Mouse (Mus musculus): ENCODE data around the gene Slc22a21. TPM values are rescaled to one million over a fixed set of nuclear protein-coding genes. Genes with fewer than 3 reads are reported as not detected.
"Not testable (repeated sequence)": the region's sequence is repeated elsewhere in the genome, so short reads cannot be mapped to it uniquely, and the experiment has no call there.

The Slc22a21 gene
- polyA plus RNA-seq, 1 experiment = 7.1 TPM

GRCm38 (mm10) chr11:54002761-54003717, 22.9 kb upstream of the Slc22a21 start:
- not testable (repeated sequence) for H3K4me1 ChIP-seq (ENCODE audit: control insufficient read depth, insufficient read depth, low read length); H3K27ac ChIP-seq (ENCODE audit: insufficient read depth, low read length); H3K4me3 ChIP-seq (ENCODE audit: insufficient read depth, low read length)
- TF ChIP-seq CTCF (IDR thresholded peaks at IDR 0.05; ENCODE audit: borderline replicate concordance, insufficient read depth, low read length) = peak; percentile 72; the same call in 1 of the 2 replicates

GRCm38 (mm10) chr11:54002147-54002760, 22.1 kb upstream of the Slc22a21 start:
- TF ChIP-seq POLR2A (IDR thresholded peaks at IDR 0.05; ENCODE audit: low read depth, low read length) (no peak), CTCF (IDR thresholded peaks at IDR 0.05; ENCODE audit: borderline replicate concordance, insufficient read depth, low read length) (peak; percentile 70; the same call in 1 of the 2 replicates)
- H3K27ac ChIP-seq (ENCODE audit: insufficient read depth, low read length) = no peak overlapping the region

GRCm38 (mm10) chr11:53997661-53998060, 17.5 kb upstream of the Slc22a21 start:
- H3K4me3 ChIP-seq (ENCODE audit: insufficient read depth, low read length) = no peak overlapping the region
- H3K27ac ChIP-seq (ENCODE audit: insufficient read depth, low read length) = no peak overlapping the region
- H3K4me1 ChIP-seq (ENCODE audit: control insufficient read depth, insufficient read depth, low read length) = no peaks in the 10 kb centered on the region
- TF ChIP-seq POLR2A (IDR thresholded peaks at IDR 0.05; ENCODE audit: low read depth, low read length) (no peak), CTCF (IDR thresholded peaks at IDR 0.05; ENCODE audit: borderline replicate concordance, insufficient read depth, low read length) (no peak)

More at GRCm38 (mm10) chr11:54002147-54002760, 22.1 kb upstream of the Slc22a21 start:
- no peak overlapping the region for H3K4me3 ChIP-seq (ENCODE audit: insufficient read depth, low read length)
- peaks cover 4% of the 10 kb centered on the region; the same call in 1 of the 2 replicates for H3K4me1 ChIP-seq (ENCODE audit: control insufficient read depth, insufficient read depth, low read length)

- no peak for TF ChIP-seq CTCF (IDR thresholded peaks at IDR 0.05; ENCODE audit: borderline replicate concordance, insufficient read depth, low read length)
- TF ChIP-seq POLR2A (IDR thresholded peaks at IDR 0.05; ENCODE audit: low read depth, low read length) = no peak
- no peak overlapping the region for H3K4me3 ChIP-seq (ENCODE audit: insufficient read depth, low read length)
- no peak overlapping the region for H3K27ac ChIP-seq (ENCODE audit: insufficient read depth, low read length)
- no peaks in the 10 kb centered on the region for H3K4me1 ChIP-seq (ENCODE audit: control insufficient read depth, insufficient read depth, low read length)
These were observed 12.1 kb upstream of the Slc22a21 start for GRCm38 (mm10) chr11:53992264-53992663.

GRCm38 (mm10) chr11:53989232-53989631, 9.1 kb upstream of the Slc22a21 start:
- Histone ChIP-seq H3K4me1 (ENCODE audit: control insufficient read depth, insufficient read depth, low read length) (no peaks in the 10 kb centered on the region), H3K4me3 (ENCODE audit: insufficient read depth, low read length) (no peak overlapping the region), H3K27ac (ENCODE audit: insufficient read depth, low read length) (no peak overlapping the region)
- TF ChIP-seq CTCF (IDR thresholded peaks at IDR 0.05; ENCODE audit: borderline replicate concordance, insufficient read depth, low read length) (no peak), POLR2A (IDR thresholded peaks at IDR 0.05; ENCODE audit: low read depth, low read length) (no peak)

- Histone ChIP-seq H3K27ac (ENCODE audit: insufficient read depth, low read length) (no peak overlapping the region), H3K4me3 (ENCODE audit: insufficient read depth, low read length) (no peak overlapping the region), H3K4me1 (ENCODE audit: control insufficient read depth, insufficient read depth, low read length) (no peaks in the 10 kb centered on the region)
- TF ChIP-seq POLR2A (IDR thresholded peaks at IDR 0.05; ENCODE audit: low read depth, low read length) = no peak
These were observed 7.9 kb upstream of the Slc22a21 start for GRCm38 (mm10) chr11:53988081-53988480.

GRCm38 (mm10) chr11:53981396-53981795, 1.3 kb upstream of the Slc22a21 start:
- Histone ChIP-seq H3K27ac (ENCODE audit: insufficient read depth, low read length) (no peak overlapping the region), H3K4me3 (ENCODE audit: insufficient read depth, low read length) (no peak overlapping the region), H3K4me1 (ENCODE audit: control insufficient read depth, insufficient read depth, low read length) (no peaks in the 10 kb centered on the region; the same call in 1 of the 2 replicates)
- no peak for TF ChIP-seq CTCF (IDR thresholded peaks at IDR 0.05; ENCODE audit: borderline replicate concordance, insufficient read depth, low read length)
- TF ChIP-seq POLR2A (IDR thresholded peaks at IDR 0.05; ENCODE audit: low read depth, low read length) = no peak

- H3K27ac ChIP-seq (ENCODE audit: insufficient read depth, low read length); H3K4me1 ChIP-seq (ENCODE audit: control insufficient read depth, insufficient read depth, low read length): not testable (repeated sequence)
- H3K4me3 ChIP-seq (ENCODE audit: insufficient read depth, low read length) = peak overlapping the region; percentile 63
These were observed 710 bp downstream of the Slc22a21 start for GRCm38 (mm10) chr11:53979456-53979787.

GRCm38 (mm10) chr11:53977672-53978071, 2.5 kb downstream of the Slc22a21 start:
- TF ChIP-seq CTCF (IDR thresholded peaks at IDR 0.05; ENCODE audit: borderline replicate concordance, insufficient read depth, low read length) (no peak), POLR2A (IDR thresholded peaks at IDR 0.05; ENCODE audit: low read depth, low read length) (no peak)
- Histone ChIP-seq H3K27ac (ENCODE audit: insufficient read depth, low read length) (no peak overlapping the region), H3K4me1 (ENCODE audit: control insufficient read depth, insufficient read depth, low read length) (no peaks in the 10 kb centered on the region; the same call in 1 of the 2 replicates), H3K4me3 (ENCODE audit: insufficient read depth, low read length) (no peak overlapping the region)

GRCm38 (mm10) chr11:53975559-53975958, 4.6 kb downstream of the Slc22a21 start:
- no peak for TF ChIP-seq POLR2A (IDR thresholded peaks at IDR 0.05; ENCODE audit: low read depth, low read length)
- no peak for TF ChIP-seq CTCF (IDR thresholded peaks at IDR 0.05; ENCODE audit: borderline replicate concordance, insufficient read depth, low read length)
- no peak overlapping the region for H3K27ac ChIP-seq (ENCODE audit: insufficient read depth, low read length)
- H3K4me1 ChIP-seq (ENCODE audit: control insufficient read depth, insufficient read depth, low read length) = no peaks in the 10 kb centered on the region; the same call in 1 of the 2 replicates
- H3K4me3 ChIP-seq (ENCODE audit: insufficient read depth, low read length) = no peak overlapping the region
